In the genomic region with DNA sequence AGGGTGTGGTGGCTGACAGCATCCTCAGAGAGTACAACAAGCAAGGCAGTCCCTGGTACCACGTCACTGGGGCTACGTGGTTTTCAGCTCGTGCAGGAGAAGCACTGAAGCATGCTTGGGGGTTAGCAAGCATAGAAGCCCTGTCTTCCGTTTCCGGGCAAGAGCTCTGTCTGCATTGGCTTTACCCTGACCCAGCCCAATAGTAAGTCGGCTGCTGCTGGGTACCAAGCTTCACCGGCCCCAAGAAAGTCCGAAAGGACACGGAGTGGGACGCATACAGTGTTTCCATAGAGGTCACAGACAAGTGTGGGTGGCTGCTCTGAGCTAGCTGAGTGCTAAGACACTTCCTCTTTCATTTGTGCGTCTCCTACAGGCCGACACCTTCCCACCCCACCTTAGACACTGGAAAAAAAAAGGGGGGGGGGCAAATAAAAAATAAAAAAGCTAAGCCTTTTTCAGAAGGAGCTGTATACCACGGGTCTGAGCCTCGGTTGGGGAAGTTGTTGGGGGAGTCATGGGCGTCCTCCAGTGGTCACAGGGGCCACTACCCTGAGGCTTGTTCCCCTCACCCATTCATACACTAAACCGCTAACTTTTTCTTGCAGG, we compare ENCODE assay signal across 11 mouse cellular contexts. TPM values are rescaled to one million over a fixed set of nuclear protein-coding genes. Genes with fewer than 3 reads are reported as not detected.
DNase-seq lines count a peak whose midpoint lies in the region; ATAC-seq and TF ChIP-seq lines count a peak whose summit lies in the region.
"Had no signal": no experiment of that assay in that cellular context is flagged by ENCODE, and none has a peak within 500 bp of the region (broad histone marks: within the 10 kb centered on the region; RNA-seq: fewer than 3 reads in every experiment).

No protein-coding gene starts in this region.

- 0 out of 2 replicates have a peak overlapping the region, but pooled peaks have one; percentile 17 for H3K9ac ChIP-seq in kidney, embryonic 16.5 days (replicated peaks; ENCODE audit: low read length)
- H3K9ac ChIP-seq: limb, embryonic 13.5 days had no signal

- 0 out of 2 replicates have a peak overlapping the region, but pooled peaks have one; percentile 4 for H3K4me3 ChIP-seq in kidney, embryonic 16.5 days (ENCODE audit: low read length)
- peak overlapping the region; percentile 60 for H3K4me3 ChIP-seq in thymus, adult 2 months (ENCODE audit: control insufficient read depth, insufficient read depth, low read length)
- H3K4me3 ChIP-seq in layer of hippocampus, adult 2 months: no peak overlapping the region
- H3K4me3 ChIP-seq: limb, embryonic 13.5 days had no signal

- H3K4me2 ChIP-seq in kidney, embryonic 16.5 days (replicated peaks; ENCODE audit: low read depth, low read length): peak overlapping the region; percentile 42
- H3K4me2 ChIP-seq: limb, embryonic 13.5 days had no signal

- 0 out of 2 replicates have a peak, but pooled peaks have one; percentile 37 for TF ChIP-seq POLR2A in thymus, adult 2 months (IDR thresholded peaks at IDR 0.05; ENCODE audit: control insufficient read depth, extremely low read depth, insufficient read depth, low read length, poor library complexity)

- H3K27me3 ChIP-seq in kidney, embryonic 16.5 days (ENCODE audit: insufficient read depth, low read length): no peaks in the 10 kb centered on the region
- no peaks in the 10 kb centered on the region for H3K27me3 ChIP-seq in thymus, adult 2 months (ENCODE audit: control insufficient read depth, insufficient read depth, low read length)
- H3K27me3 ChIP-seq: limb, embryonic 13.5 days had no signal

- 46% methylated on average over 16 of the region's 16 CpGs for WGBS in kidney, embryonic 16.5 days
- 3% methylated on average over 16 of the region's 16 CpGs for WGBS in thymus, adult 2 months

- H3K9me3 ChIP-seq in kidney, embryonic 16.5 days (ENCODE audit: low read length): no peaks in the 10 kb centered on the region; the same call in 1 of the 2 replicates

- no peak for DNase-seq in kidney, postnatal 14 days
- DNase-seq in lung, postnatal 25 days (ENCODE audit: low spot score): peak; percentile 67
- DNase-seq in thymus, adult 2 months: peak; percentile 76
- DNase-seq in right cerebral cortex, postnatal 36 days (ENCODE audit: low spot score in 2 of 2): no peak
- DNase-seq in ovary, postnatal 14 days (ENCODE audit: low spot score): no peak
- DNase-seq in layer of hippocampus, adult 2 months (ENCODE audit: low spot score in 2 of 2): no peak
- DNase-seq: adrenal gland, adult 2 months had no signal

- TF ChIP-seq CTCF in thymus, adult 2 months (IDR thresholded peaks at IDR 0.05; ENCODE audit: borderline replicate concordance, control insufficient read depth, extremely low read depth, insufficient read depth, low read length, poor library complexity): no peak
- TF ChIP-seq CTCF in layer of hippocampus, adult 2 months (conservative IDR thresholded peaks at IDR 0.05): no peak

- no peak overlapping the region for H3K27ac ChIP-seq in kidney, embryonic 16.5 days (ENCODE audit: low read length)
- H3K27ac ChIP-seq in thymus, adult 2 months (ENCODE audit: control insufficient read depth, insufficient read depth, low read length): peak overlapping the region; percentile 81
- H3K27ac ChIP-seq in layer of hippocampus, adult 2 months: no peak overlapping the region
- H3K27ac ChIP-seq: limb, embryonic 13.5 days had no signal

- ATAC-seq in kidney, embryonic 16.5 days (ENCODE audit: low FRiP score, low TSS enrichment): peak; percentile 64
- ATAC-seq in activated CD4-positive, CD25-positive, alpha-beta regulatory T cell, adult 4 months: peak; percentile 85

- peaks cover 4% of the 10 kb centered on the region; the same call in 1 of the 2 replicates for H3K4me1 ChIP-seq in kidney, embryonic 16.5 days (ENCODE audit: insufficient read depth, low read length)
- peaks cover 7% of the 10 kb centered on the region for H3K4me1 ChIP-seq in thymus, adult 2 months (replicated peaks; ENCODE audit: control insufficient read depth, insufficient read depth, low read length)

- no peaks in the 10 kb centered on the region for H3K36me3 ChIP-seq in kidney, embryonic 16.5 days (ENCODE audit: insufficient read depth, low read length)
- H3K36me3 ChIP-seq in thymus, adult 2 months (ENCODE audit: control insufficient read depth, insufficient read depth, low read length): no peaks in the 10 kb centered on the region
- H3K36me3 ChIP-seq: limb, embryonic 13.5 days had no signal

RNA-seq across cellular contexts. Expression of a gene that starts 5.7 kb away (rescaled TPM):
- polyA plus RNA-seq in kidney, embryonic 16.5 days (2015; fragmentation: Nextera tagmentation; extraction: Ambion mirVana): 42.7 and 45.7 TPM in 2 replicates
- polyA plus RNA-seq in activated CD4-positive, CD25-positive, alpha-beta regulatory T cell, adult 4 months (2017; shearing (Covaris generic)): 10 to 100 TPM; 39.6 to 51.6 TPM
- 55.9 and 75.3 TPM in 2 replicates for polyA plus RNA-seq in thymus, adult 2 months (2012; rRNA removed)
- total RNA-seq in layer of hippocampus, adult 2 months (2021): 10 to 100 TPM; 54.7 to 64.7 TPM

RNA-seq across cellular contexts. Expression of a gene that starts 6.3 kb away (rescaled TPM):
- not detected in 2 replicates for polyA plus RNA-seq in kidney, embryonic 16.5 days (2015; fragmentation: Nextera tagmentation; extraction: Ambion mirVana)
- polyA plus RNA-seq in activated CD4-positive, CD25-positive, alpha-beta regulatory T cell, adult 4 months (2017; shearing (Covaris generic)): under 1 TPM; 0.17 to 0.40 TPM
- polyA plus RNA-seq in thymus, adult 2 months (2012; rRNA removed): not detected in 2 replicates
- total RNA-seq in layer of hippocampus, adult 2 months (2021): not detected
- total RNA-seq: adrenal gland, adult 2 months had no signal
- polyA plus RNA-seq: adrenal gland, adult 2 months; forebrain, embryonic 11.5 days; limb, embryonic 13.5 days had no signal

RNA-seq across cellular contexts. Expression of a gene that starts 53.1 kb away (rescaled TPM):
- polyA plus RNA-seq in kidney, embryonic 16.5 days (2015; fragmentation: Nextera tagmentation; extraction: Ambion mirVana): 5.3 and 6.5 TPM in 2 replicates
- 1 to 10 TPM; 4.5 to 5.5 TPM for polyA plus RNA-seq in activated CD4-positive, CD25-positive, alpha-beta regulatory T cell, adult 4 months (2017; shearing (Covaris generic))
- polyA plus RNA-seq in thymus, adult 2 months (2012; rRNA removed): 3.9 and 4.0 TPM in 2 replicates
- 10 to 100 TPM; 11.7 to 13.9 TPM for total RNA-seq in layer of hippocampus, adult 2 months (2021)

RNA-seq across cellular contexts. Expression of a gene that starts 53.3 kb away (rescaled TPM):
- 8.4 and 8.7 TPM in 2 replicates for polyA plus RNA-seq in kidney, embryonic 16.5 days (2015; fragmentation: Nextera tagmentation; extraction: Ambion mirVana)
- polyA plus RNA-seq in activated CD4-positive, CD25-positive, alpha-beta regulatory T cell, adult 4 months (2017; shearing (Covaris generic)): 10 to 100 TPM; 21.1 to 24.9 TPM
- 9.0 and 11.2 TPM in 2 replicates for polyA plus RNA-seq in thymus, adult 2 months (2012; rRNA removed)
- 1 to 10 TPM; 7.2 to 8.1 TPM for total RNA-seq in layer of hippocampus, adult 2 months (2021)

RNA-seq across cellular contexts. Expression of a gene that starts 57.4 kb away (rescaled TPM):
- 22.0 and 24.1 TPM in 2 replicates for polyA plus RNA-seq in kidney, embryonic 16.5 days (2015; fragmentation: Nextera tagmentation; extraction: Ambion mirVana)
- polyA plus RNA-seq in activated CD4-positive, CD25-positive, alpha-beta regulatory T cell, adult 4 months (2017; shearing (Covaris generic)): 10 to 100 TPM; 56.6 to 64.4 TPM
- 49.6 and 56.1 TPM in 2 replicates for polyA plus RNA-seq in thymus, adult 2 months (2012; rRNA removed)
- 10 to 100 TPM; 55.5 to 60.9 TPM for total RNA-seq in layer of hippocampus, adult 2 months (2021)

Comparison
In these comparisons a context has a peak if more than half of its experiments do, and no peak if none do; other contexts are left out.
1. DNase-seq: peak in lung, postnatal 25 days (single experiment) and thymus, adult 2 months (single experiment); none in kidney, postnatal 14 days (single experiment), right cerebral cortex, postnatal 36 days (0 of 2), ovary, postnatal 14 days (single experiment) and layer of hippocampus, adult 2 months (0 of 2).